Mouse (Mus musculus): ENCODE data around the gene Adamts6. TPM values are rescaled to one million over a fixed set of nuclear protein-coding genes. Genes with fewer than 3 reads are reported as not detected.

The Adamts6 gene
- polyA plus RNA-seq, 1 experiment: 27.4 TPM

- no peak for TF ChIP-seq CTCF (IDR thresholded peaks at IDR 0.05; ENCODE audit: borderline replicate concordance, insufficient read depth, low read length)
- no peak overlapping the region for H3K27ac ChIP-seq (ENCODE audit: insufficient read depth, low read length)
- no peaks in the 10 kb centered on the region for H3K4me1 ChIP-seq (ENCODE audit: control insufficient read depth, insufficient read depth, low read length)
- H3K4me3 ChIP-seq (ENCODE audit: insufficient read depth, low read length): no peak overlapping the region
Measured at GRCm38 (mm10) chr13:104329336-104329735, 41.7 kb downstream of the Adamts6 start.

GRCm38 (mm10) chr13:104329742-104330141, 42.1 kb downstream of the Adamts6 start:
- TF ChIP-seq CTCF (IDR thresholded peaks at IDR 0.05; ENCODE audit: borderline replicate concordance, insufficient read depth, low read length): no peak
- no peak for TF ChIP-seq POLR2A (IDR thresholded peaks at IDR 0.05; ENCODE audit: low read depth, low read length)
- Histone ChIP-seq H3K4me3 (ENCODE audit: insufficient read depth, low read length) (no peak overlapping the region), H3K27ac (ENCODE audit: insufficient read depth, low read length) (no peak overlapping the region), H3K4me1 (ENCODE audit: control insufficient read depth, insufficient read depth, low read length) (no peaks in the 10 kb centered on the region)

- no peak overlapping the region for H3K27ac ChIP-seq (ENCODE audit: insufficient read depth, low read length)
Measured at GRCm38 (mm10) chr13:104352590-104352989, 65.0 kb downstream of the Adamts6 start.

GRCm38 (mm10) chr13:104393427-104394356, 106.1 kb downstream of the Adamts6 start:
- H3K4me1 ChIP-seq (ENCODE audit: control insufficient read depth, insufficient read depth, low read length): no peaks in the 10 kb centered on the region
- no peak for TF ChIP-seq POLR2A (IDR thresholded peaks at IDR 0.05; ENCODE audit: low read depth, low read length)
- no peak for TF ChIP-seq CTCF (IDR thresholded peaks at IDR 0.05; ENCODE audit: borderline replicate concordance, insufficient read depth, low read length)
- no peak overlapping the region for H3K27ac ChIP-seq (ENCODE audit: insufficient read depth, low read length)
- no peak overlapping the region for H3K4me3 ChIP-seq (ENCODE audit: insufficient read depth, low read length)

More at GRCm38 (mm10) chr13:104352590-104352989, 65.0 kb downstream of the Adamts6 start:
- H3K4me3 ChIP-seq (ENCODE audit: insufficient read depth, low read length): no peak overlapping the region
- no peak for TF ChIP-seq CTCF (IDR thresholded peaks at IDR 0.05; ENCODE audit: borderline replicate concordance, insufficient read depth, low read length)
- no peak for TF ChIP-seq POLR2A (IDR thresholded peaks at IDR 0.05; ENCODE audit: low read depth, low read length)
- H3K4me1 ChIP-seq (ENCODE audit: control insufficient read depth, insufficient read depth, low read length): no peaks in the 10 kb centered on the region

GRCm38 (mm10) chr13:104397814-104398213, 110.2 kb downstream of the Adamts6 start:
- TF ChIP-seq CTCF (IDR thresholded peaks at IDR 0.05; ENCODE audit: borderline replicate concordance, insufficient read depth, low read length) (no peak), POLR2A (IDR thresholded peaks at IDR 0.05; ENCODE audit: low read depth, low read length) (no peak)
- H3K4me1 ChIP-seq (ENCODE audit: control insufficient read depth, insufficient read depth, low read length): no peaks in the 10 kb centered on the region
- H3K4me3 ChIP-seq (ENCODE audit: insufficient read depth, low read length): no peak overlapping the region
- no peak overlapping the region for H3K27ac ChIP-seq (ENCODE audit: insufficient read depth, low read length)

GRCm38 (mm10) chr13:104432734-104433133, 145.1 kb downstream of the Adamts6 start:
- H3K4me3 ChIP-seq (ENCODE audit: insufficient read depth, low read length): no peak overlapping the region
- H3K4me1 ChIP-seq (ENCODE audit: control insufficient read depth, insufficient read depth, low read length): no peaks in the 10 kb centered on the region
- no peak overlapping the region for H3K27ac ChIP-seq (ENCODE audit: insufficient read depth, low read length)
- TF ChIP-seq CTCF (IDR thresholded peaks at IDR 0.05; ENCODE audit: borderline replicate concordance, insufficient read depth, low read length) (no peak), POLR2A (IDR thresholded peaks at IDR 0.05; ENCODE audit: low read depth, low read length) (no peak)

GRCm38 (mm10) chr13:104442559-104442958, 154.9 kb downstream of the Adamts6 start:
- Histone ChIP-seq H3K4me3 (ENCODE audit: insufficient read depth, low read length) (no peak overlapping the region), H3K27ac (ENCODE audit: insufficient read depth, low read length) (peak overlapping the region; percentile 47; the same call in 1 of the 2 replicates), H3K4me1 (ENCODE audit: control insufficient read depth, insufficient read depth, low read length) (peaks cover 7% of the 10 kb centered on the region; the same call in 1 of the 2 replicates)
- TF ChIP-seq POLR2A (IDR thresholded peaks at IDR 0.05; ENCODE audit: low read depth, low read length): no peak
- TF ChIP-seq CTCF (IDR thresholded peaks at IDR 0.05; ENCODE audit: borderline replicate concordance, insufficient read depth, low read length): no peak

- TF ChIP-seq CTCF (IDR thresholded peaks at IDR 0.05; ENCODE audit: borderline replicate concordance, insufficient read depth, low read length) (no peak), POLR2A (IDR thresholded peaks at IDR 0.05; ENCODE audit: low read depth, low read length) (no peak)
- Histone ChIP-seq H3K27ac (ENCODE audit: insufficient read depth, low read length) (peak overlapping the region; percentile 2; the same call in 1 of the 2 replicates), H3K4me1 (ENCODE audit: control insufficient read depth, insufficient read depth, low read length) (peaks cover 8% of the 10 kb centered on the region; the same call in 1 of the 2 replicates), H3K4me3 (ENCODE audit: insufficient read depth, low read length) (no peak overlapping the region)
Measured at GRCm38 (mm10) chr13:104445437-104445836, 157.8 kb downstream of the Adamts6 start.

GRCm38 (mm10) chr13:104446974-104447373, 159.3 kb downstream of the Adamts6 start:
- TF ChIP-seq CTCF (IDR thresholded peaks at IDR 0.05; ENCODE audit: borderline replicate concordance, insufficient read depth, low read length) (no peak), POLR2A (IDR thresholded peaks at IDR 0.05; ENCODE audit: low read depth, low read length) (no peak)
- H3K4me1 ChIP-seq (ENCODE audit: control insufficient read depth, insufficient read depth, low read length): peaks cover 8% of the 10 kb centered on the region; the same call in 1 of the 2 replicates
- H3K4me3 ChIP-seq (ENCODE audit: insufficient read depth, low read length): no peak overlapping the region
- peak overlapping the region; percentile 95 for H3K27ac ChIP-seq (ENCODE audit: insufficient read depth, low read length)

GRCm38 (mm10) chr13:104447470-104447869, 159.8 kb downstream of the Adamts6 start:
- TF ChIP-seq CTCF (IDR thresholded peaks at IDR 0.05; ENCODE audit: borderline replicate concordance, insufficient read depth, low read length): no peak
- TF ChIP-seq POLR2A (IDR thresholded peaks at IDR 0.05; ENCODE audit: low read depth, low read length): no peak
- Histone ChIP-seq H3K4me1 (ENCODE audit: control insufficient read depth, insufficient read depth, low read length) (peaks cover 8% of the 10 kb centered on the region; the same call in 1 of the 2 replicates), H3K27ac (ENCODE audit: insufficient read depth, low read length) (peak overlapping the region; percentile 95), H3K4me3 (ENCODE audit: insufficient read depth, low read length) (no peak overlapping the region)
